Mouse (Mus musculus): ENCODE data around the gene Ttc24. TPM values are rescaled to one million over a fixed set of nuclear protein-coding genes. Genes with fewer than 3 reads are reported as not detected.
A peak's percentile ranks its signal among the peaks of the same experiment; 100 is the strongest.

Ttc24 gene
- total RNA-seq, 1 experiment from 2014 or later: not detected

DNA sequence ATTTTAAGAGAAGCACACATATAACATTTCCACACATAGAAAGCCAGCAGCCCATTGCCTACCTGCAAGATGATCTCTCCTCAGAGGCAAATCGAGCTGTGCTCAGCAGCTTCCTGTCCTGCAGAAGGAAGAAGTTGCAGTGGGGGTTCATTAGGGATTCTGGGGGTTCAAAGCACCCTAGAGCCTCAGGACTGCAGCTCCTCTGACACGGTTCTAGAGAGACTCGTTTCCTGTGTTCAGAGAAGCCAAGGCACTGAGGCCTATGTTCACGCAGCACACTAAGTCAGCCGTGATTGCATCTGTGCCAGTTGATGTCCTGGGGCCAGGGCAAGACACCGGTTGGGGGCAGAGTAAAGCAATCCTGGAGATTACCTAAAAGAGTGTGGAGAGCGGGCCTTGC is 51.3 kb downstream of the Ttc24 start:
- ATAC-seq (replicated peaks; ENCODE audit: insufficient number of reproducible peaks, low FRiP score, low TSS enrichment, poor library complexity, severe bottlenecking): no peak

DNA sequence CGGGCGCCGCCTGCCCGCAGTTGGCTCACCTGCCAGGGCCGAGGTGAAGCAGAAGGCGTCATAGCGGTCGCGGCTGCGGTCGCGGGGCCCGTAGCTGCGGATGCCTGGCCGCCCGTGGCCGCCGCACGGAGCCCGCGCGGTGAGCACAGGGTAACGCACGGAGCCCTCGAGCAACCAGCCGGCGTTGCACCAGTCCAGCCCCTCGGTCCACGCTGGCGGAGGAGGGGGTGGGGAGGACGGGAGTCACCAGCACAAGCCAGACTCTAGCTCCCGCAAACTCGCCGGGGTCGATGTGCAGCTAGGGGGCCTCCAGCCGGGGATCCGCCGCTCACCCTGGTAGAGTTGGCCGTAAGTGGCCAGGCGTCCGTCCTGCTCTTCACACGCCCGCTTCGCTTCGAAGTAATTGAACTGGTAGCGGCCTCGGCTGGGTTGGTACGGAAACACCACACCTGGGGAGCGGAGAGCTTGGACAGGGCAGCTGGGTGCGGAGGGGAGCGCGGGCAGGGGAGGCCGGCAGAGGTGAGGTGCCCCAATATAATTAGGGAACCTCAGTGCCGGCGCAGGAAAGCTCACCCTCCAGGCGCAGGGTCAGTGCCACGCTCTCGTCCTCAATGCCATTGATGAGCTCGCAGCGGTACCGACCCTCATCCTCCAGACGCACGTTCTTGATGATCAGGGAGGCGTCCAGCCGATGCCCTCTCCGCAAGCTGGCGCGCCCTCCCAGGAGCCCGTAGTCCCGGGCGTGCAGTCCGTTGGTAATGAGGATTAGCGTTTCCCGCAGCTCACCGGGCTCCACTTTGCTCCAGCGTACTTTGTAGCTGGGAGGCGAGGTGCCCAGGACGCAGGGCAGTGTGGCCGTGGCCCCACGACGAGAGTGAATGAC is 54.7 kb downstream of the Ttc24 start:
- ATAC-seq (replicated peaks; ENCODE audit: insufficient number of reproducible peaks, low FRiP score, low TSS enrichment, poor library complexity, severe bottlenecking): no peak

DNA sequence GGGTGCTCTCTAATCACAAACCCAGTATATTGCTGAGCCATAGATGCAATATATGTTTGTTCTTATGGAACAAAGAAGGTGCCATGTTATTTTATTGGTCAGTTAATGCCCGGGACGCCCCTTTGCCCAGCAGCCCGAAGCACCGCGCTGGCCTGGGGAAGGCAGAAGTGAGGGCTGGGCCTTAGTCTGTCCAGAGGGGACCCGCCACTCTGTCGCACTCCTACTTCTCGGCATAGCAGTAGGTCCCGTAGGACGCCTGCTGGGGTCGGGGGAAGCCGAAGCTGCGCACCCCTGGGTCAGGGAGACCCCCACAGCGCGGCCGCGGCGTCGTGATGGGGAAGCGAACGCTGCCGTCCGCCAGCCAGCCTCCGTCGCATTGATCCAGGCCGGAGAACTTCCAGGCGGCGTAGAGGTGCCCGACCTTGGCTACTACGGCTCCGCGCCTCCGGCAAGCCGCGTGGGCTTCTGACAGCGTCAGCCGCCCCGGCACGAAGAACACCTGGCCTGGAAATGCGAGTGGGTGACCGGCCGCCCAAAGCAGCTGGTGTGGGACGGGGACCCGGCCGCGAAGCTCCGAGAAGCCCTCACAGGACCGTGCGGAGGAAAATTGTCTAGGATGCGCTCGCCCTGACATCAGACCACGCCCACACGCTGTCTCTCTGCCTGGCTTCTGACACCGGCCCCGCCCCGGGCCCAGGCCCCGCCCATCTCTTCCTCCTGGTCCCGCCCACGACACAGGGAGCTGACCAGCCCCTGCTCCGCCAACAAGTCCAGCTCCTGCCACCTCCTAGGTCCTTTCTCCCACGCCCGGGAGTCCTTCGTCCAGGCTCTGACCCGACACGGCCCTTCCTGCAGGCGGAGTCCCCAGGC is 55.5 kb downstream of the Ttc24 start:
- ATAC-seq (replicated peaks; ENCODE audit: insufficient number of reproducible peaks, low FRiP score, low TSS enrichment, poor library complexity, severe bottlenecking): peak; percentile 78

Other genes with a start within 250 kb of the Ttc24 start
- 64.0 to 201 TPM (median 71.7 TPM) in 3 replicates for gene Sh2d2a, start 231.5 kb downstream of the Ttc24 start, total RNA-seq (2017)
- gene Prcc, start 192.7 kb downstream of the Ttc24 start, total RNA-seq (2017): 18.4 to 35.5 TPM (median 22.3 TPM) in 3 replicates
- gene Hdgf, start 172.0 kb downstream of the Ttc24 start, total RNA-seq (2017): 64.5 to 128 TPM (median 77.2 TPM) in 3 replicates
- gene Mrpl24, start 158.8 kb downstream of the Ttc24 start, total RNA-seq (2017): 149 to 161 TPM (median 154 TPM) in 3 replicates
- 33.3 to 49.0 TPM (median 35.4 TPM) in 3 replicates for gene Isg20l2, start 148.0 kb downstream of the Ttc24 start, total RNA-seq (2017)
- 12.9 to 20.5 TPM (median 16.9 TPM) in 3 replicates for gene Rrnad1, start 147.6 kb downstream of the Ttc24 start, total RNA-seq (2017)
- gene Crabp2, start 129.6 kb downstream of the Ttc24 start, total RNA-seq (2017): not detected in 3 replicates
- gene Nes, start 107.2 kb downstream of the Ttc24 start, total RNA-seq (2017): 0.58 to 2.0 TPM (median 1.6 TPM) in 3 replicates
- not detected in 3 replicates for gene Bcan, start 78.1 kb downstream of the Ttc24 start, total RNA-seq (2017)
- gene Hapln2, start 50.7 kb downstream of the Ttc24 start, total RNA-seq (2017): not detected in 3 replicates
- 3.8 to 10.5 TPM (median 4.8 TPM) in 3 replicates for gene Gpatch4, start 35.2 kb downstream of the Ttc24 start, total RNA-seq (2017)
- gene Naxe, start 19.8 kb downstream of the Ttc24 start, total RNA-seq (2017): 15.7 to 28.8 TPM (median 19.1 TPM) in 3 replicates
- gene Iqgap3, start 3.7 kb upstream of the Ttc24 start, total RNA-seq (2017): not detected in 3 replicates
- 94.8 to 111 TPM (median 99.0 TPM) in 3 replicates for gene Mef2d, start 64.1 kb upstream of the Ttc24 start, total RNA-seq (2017)
- not detected in 3 replicates for gene Rhbg, start 176.4 kb upstream of the Ttc24 start, total RNA-seq (2017)
- 0.43 TPM in 1 of 3 replicates, not detected in the others for gene Gm38392, start 208.9 kb upstream of the Ttc24 start, total RNA-seq (2017)
- 5.1 TPM in 1 of 3 replicates, not detected in the others for gene Tsacc, start 218.7 kb upstream of the Ttc24 start, total RNA-seq (2017)
- 95.0 to 123 TPM (median 105 TPM) in 3 replicates for gene Cct3, start 218.8 kb upstream of the Ttc24 start, total RNA-seq (2017)
- gene Glmp, start 246.7 kb upstream of the Ttc24 start, total RNA-seq (2017): 12.1 to 34.5 TPM (median 17.5 TPM) in 3 replicates

Measured in monocyte, adult 5-6 weeks (primary cell).